Mouse (Mus musculus) neural tube, postnatal 0 days (tissue): ENCODE results near the gene Olfr136. TPM values are rescaled to one million over a fixed set of nuclear protein-coding genes. Genes with fewer than 3 reads are reported as not detected.

Experiments
- polyA plus RNA-seq: library from polyadenylated mRNA; unstranded; fragments of >200 nt; fragmentation: Nextera tagmentation; extraction: Ambion mirVana; gene quantifications from 2 replicates; pipeline ENCODE4 v1.2.1, GENCODE M21; 2015

Gene Olfr136
- polyA plus RNA-seq: not detected in 2 replicates

DNA sequence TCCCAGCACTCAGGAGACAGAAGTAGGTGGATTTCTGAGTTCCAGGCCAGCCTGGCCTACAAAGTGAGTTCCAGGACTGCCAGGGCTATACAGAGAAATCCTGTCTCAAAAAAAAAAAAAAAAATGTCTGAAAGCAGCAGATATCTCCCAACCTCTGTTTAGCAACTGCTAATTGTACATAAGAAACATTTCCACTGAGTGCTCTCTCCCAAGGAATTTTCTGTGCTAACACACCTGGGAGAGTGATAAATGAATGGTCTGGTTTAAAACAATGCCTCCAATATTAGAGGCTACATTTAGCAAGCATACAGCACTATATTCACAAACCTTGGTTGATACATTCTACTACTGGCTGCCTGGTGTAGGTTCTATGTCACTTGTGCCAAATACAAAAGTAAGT is at the start of gene Olfr136:
Gene Olfr136, plus strand, starts transcription at position 301 of the 400 bp plus-strand sequence.

DNA sequence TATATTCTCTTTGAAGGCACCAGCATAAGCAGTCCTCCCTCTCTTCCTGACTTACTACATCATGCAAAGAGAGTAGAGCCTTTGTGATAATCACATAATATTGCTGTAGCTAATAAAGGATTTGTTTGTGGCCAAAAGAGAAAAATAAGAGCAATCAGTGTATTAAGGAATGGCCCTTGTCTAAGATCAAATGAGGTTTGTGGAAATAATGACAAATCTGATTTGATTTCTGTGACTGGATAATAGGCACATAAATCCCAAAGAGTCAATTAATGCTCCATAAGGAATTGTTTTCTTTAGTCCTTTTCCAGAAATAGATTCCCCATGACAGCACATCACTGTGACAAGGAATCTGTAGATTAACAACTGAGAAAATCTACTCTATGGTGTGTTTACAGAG is 22.2 kb upstream of the Olfr136 start, which contains the start of gene Olfr137:
Gene Olfr137, minus strand, starts transcription at position 101 of the 400 bp plus-strand sequence.

Other genes with a start within 250 kb of the Olfr136 start
- gene Olfr131, start 241.1 kb upstream of the Olfr136 start, polyA plus RNA-seq: not detected in 2 replicates
- not detected in 2 replicates for gene Olfr132, start 195.3 kb upstream of the Olfr136 start, polyA plus RNA-seq
- gene Olfr133, start 184.6 kb upstream of the Olfr136 start, polyA plus RNA-seq: not detected in 2 replicates
- not detected in 2 replicates for gene Olfr134, start 158.4 kb upstream of the Olfr136 start, polyA plus RNA-seq
- not detected in 2 replicates for gene Olfr135, start 125.5 kb upstream of the Olfr136 start, polyA plus RNA-seq
- not detected in 2 replicates for gene Olfr138, start 68.8 kb upstream of the Olfr136 start, polyA plus RNA-seq
- gene Olfr137, start 22.3 kb upstream of the Olfr136 start, polyA plus RNA-seq: not detected in 2 replicates
- not detected in 2 replicates for gene Esp36, start 90.4 kb downstream of the Olfr136 start, polyA plus RNA-seq
- not detected in 2 replicates for gene Esp34, start 224.4 kb downstream of the Olfr136 start, polyA plus RNA-seq